Mouse (Mus musculus): ENCODE measurements around the gene Cntnap5a. TPM values are rescaled to one million over a fixed set of nuclear protein-coding genes. Genes with fewer than 3 reads are reported as not detected.

Cntnap5a gene
- 12.3 TPM for polyA plus RNA-seq (2015; fragmentation: Illumina TruSeq; extraction: RNeasy Lipid Tissue Mini Kit (QIAGEN cat#74804); ENCODE audit: low read depth, low replicate concordance)

GRCm38 (mm10) chr1:115684518-115685368 lies at the start of gene Cntnap5a:
Gene Cntnap5a, plus strand, starts transcription at chr1:115684756.

All from brain, adult 10 weeks (tissue).